Mouse (Mus musculus): ENCODE results near the gene Gm12185.
"Not testable (repeated sequence)": the region's sequence is repeated elsewhere in the genome, so short reads cannot be mapped to it uniquely, and the experiment has no call there.

DNA sequence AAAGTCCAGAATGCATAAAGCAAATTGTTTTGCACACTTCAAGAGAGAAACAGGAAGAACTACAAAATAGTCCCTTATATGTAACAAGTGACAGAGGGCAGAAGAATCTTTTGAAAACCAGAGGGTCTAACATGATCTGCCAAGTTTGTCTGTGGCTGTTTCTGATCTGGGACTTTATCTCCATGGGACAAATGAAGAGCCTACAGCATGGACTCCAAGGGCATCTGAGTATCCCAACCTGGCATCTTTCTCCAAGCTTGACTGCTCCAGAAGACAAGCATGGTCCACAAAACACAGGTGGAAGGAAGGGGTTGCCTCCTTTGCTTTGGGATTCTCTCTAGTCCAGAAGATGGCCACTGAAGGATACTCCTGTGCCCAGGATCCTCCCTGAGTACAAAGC, 65.6 kb downstream of the Gm12185 start:
- TF ChIP-seq EP300, CTCF (IDR thresholded peaks at IDR 0.05; ENCODE audit: low read depth): not testable (repeated sequence)

Data from liver, postnatal 0 days (tissue).